Mouse (Mus musculus): Measurements from ENCODE around the gene Ralgapa1. TPM values are rescaled to one million over a fixed set of nuclear protein-coding genes. Genes with fewer than 3 reads are reported as not detected.
"Not testable (repeated sequence)": the region's sequence is repeated elsewhere in the genome, so short reads cannot be mapped to it uniquely, and the experiment has no call there.

The Ralgapa1 gene
- total and polyA plus RNA-seq, 2 experiments from 2014 or later = 18.8 to 146 TPM

DNA sequence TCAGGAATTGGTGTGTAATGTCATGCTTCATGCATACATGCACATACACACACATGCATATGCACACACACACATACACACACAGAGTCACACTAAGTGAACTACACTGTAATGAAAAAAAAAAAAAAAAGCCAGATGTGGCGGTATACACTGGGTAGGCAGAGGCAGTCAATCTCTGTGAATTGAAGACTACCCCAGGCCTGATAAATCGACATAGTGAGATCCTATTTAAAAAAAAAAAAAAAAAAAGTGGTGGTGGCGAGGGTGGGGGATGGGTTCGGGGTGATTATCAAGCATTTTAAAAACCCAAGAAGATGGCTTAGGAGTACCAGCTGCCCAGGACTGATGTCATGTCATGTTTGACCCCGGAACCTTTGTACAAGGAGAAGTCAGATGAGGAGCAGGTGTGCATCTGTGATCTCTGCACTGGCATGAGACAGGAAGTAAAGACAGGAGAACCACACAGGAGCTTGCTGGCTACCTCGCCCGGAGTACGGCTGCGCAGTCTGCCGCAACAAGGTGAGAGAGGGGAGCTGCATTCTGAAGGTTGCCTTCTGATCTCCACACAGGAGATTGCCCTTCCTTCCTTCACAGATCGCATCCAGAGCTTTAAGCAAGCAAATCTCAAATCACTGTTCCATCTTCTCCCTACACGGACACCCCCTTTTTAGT lies 261.6 kb downstream of the Ralgapa1 start:
- DNase-seq (ENCODE audit: low spot score) = no peak
- no peak for TF ChIP-seq CTCF (IDR thresholded peaks at IDR 0.05)
- Histone ChIP-seq H3K9me3 (ENCODE audit: low read length) (no peaks in the 10 kb centered on the region), H3K9ac (replicated peaks; ENCODE audit: low read length, poor library complexity, severe bottlenecking) (no peak overlapping the region), H3K4me1 (ENCODE audit: insufficient read depth, low read length) (peaks cover 6% of the 10 kb centered on the region; the same call in 1 of the 2 replicates), H3K27ac (ENCODE audit: low read depth, low read length) (no peak overlapping the region), H3K4me3 (ENCODE audit: low read depth, low read length) (no peak overlapping the region), H3K27me3 (ENCODE audit: insufficient read depth, low read length) (no peaks in the 10 kb centered on the region), H3K36me3 (ENCODE audit: insufficient read depth, low read length) (no peaks in the 10 kb centered on the region), H3K4me2 (ENCODE audit: low read depth, low read length, poor library complexity, severe bottlenecking) (no peak overlapping the region)
- no peak for ATAC-seq (ENCODE audit: low FRiP score)
- WGBS = 90% methylated on average over 12 of the region's 12 CpGs

DNA sequence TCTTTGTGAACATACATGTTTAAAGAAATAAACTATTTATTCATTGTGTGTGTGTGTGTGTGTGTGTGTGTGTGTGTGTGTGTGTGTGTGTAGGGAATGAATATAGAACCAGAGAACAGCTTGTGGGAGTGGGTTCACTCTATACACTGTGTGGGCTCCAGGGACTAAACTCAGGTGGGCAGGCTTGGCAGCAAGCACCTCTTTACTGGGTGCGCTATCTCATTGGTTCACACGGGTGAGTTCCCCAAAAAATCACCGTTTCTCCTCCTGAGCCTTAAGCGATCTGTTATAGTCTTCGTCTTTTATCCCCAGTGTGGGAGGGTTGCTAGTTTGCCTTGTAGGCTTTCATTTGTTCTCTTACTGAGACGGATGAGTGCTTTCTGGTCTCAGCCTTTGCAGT lies 263.1 kb downstream of the Ralgapa1 start:
- no peak overlapping the region for H3K4me3 ChIP-seq (ENCODE audit: low read depth, low read length)
- ATAC-seq (ENCODE audit: low FRiP score) = no peak
- no peaks in the 10 kb centered on the region for H3K9me3 ChIP-seq (ENCODE audit: low read length)
- peaks cover 6% of the 10 kb centered on the region; the same call in 1 of the 2 replicates for H3K4me1 ChIP-seq (ENCODE audit: insufficient read depth, low read length)
- H3K9ac ChIP-seq (replicated peaks; ENCODE audit: low read length, poor library complexity, severe bottlenecking) = no peak overlapping the region
- H3K36me3 ChIP-seq (ENCODE audit: insufficient read depth, low read length) = no peaks in the 10 kb centered on the region
- DNase-seq (ENCODE audit: low spot score) = no peak
- 47% methylated on average over 6 of the region's 6 CpGs for WGBS
- H3K4me2 ChIP-seq (ENCODE audit: low read depth, low read length, poor library complexity, severe bottlenecking) = no peak overlapping the region
- no peaks in the 10 kb centered on the region for H3K27me3 ChIP-seq (ENCODE audit: insufficient read depth, low read length)
- H3K27ac ChIP-seq (ENCODE audit: low read depth, low read length) = no peak overlapping the region
- TF ChIP-seq CTCF (IDR thresholded peaks at IDR 0.05) = no peak

DNA sequence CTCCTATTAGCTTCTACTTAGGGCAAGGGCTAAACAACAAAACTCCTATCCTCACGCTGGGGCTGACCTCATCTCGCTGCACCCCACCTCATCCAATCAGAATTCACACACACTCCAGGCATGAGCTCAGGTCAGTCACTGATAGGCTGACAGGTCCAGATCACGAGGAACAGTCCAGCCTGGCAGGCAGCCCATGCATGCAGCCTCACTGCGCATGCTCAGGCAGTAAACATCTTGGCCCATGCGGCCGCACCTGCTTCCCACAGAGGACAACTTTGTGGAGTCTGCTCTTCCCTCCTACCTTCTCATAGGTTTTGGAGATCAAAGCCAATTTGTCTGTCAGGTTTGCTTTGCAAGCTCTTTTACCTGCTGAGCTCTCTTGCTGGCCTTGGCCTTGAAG lies 266.1 kb downstream of the Ralgapa1 start:
- not testable (repeated sequence) for ATAC-seq (ENCODE audit: low FRiP score); H3K36me3 ChIP-seq (ENCODE audit: insufficient read depth, low read length); H3K4me2 ChIP-seq (ENCODE audit: low read depth, low read length, poor library complexity, severe bottlenecking); H3K9ac ChIP-seq (replicated peaks; ENCODE audit: low read length, poor library complexity, severe bottlenecking); H3K4me3 ChIP-seq (ENCODE audit: low read depth, low read length); H3K4me1 ChIP-seq (ENCODE audit: insufficient read depth, low read length); H3K27me3 ChIP-seq (ENCODE audit: insufficient read depth, low read length); H3K9me3 ChIP-seq (ENCODE audit: low read length); DNase-seq (ENCODE audit: low spot score); H3K27ac ChIP-seq (ENCODE audit: low read depth, low read length)
- WGBS = 81% methylated on average over 6 of the region's 6 CpGs

Small RNA genes within 50 kb of the gene (microRNA-seq; reads per million reads assigned to microRNA genes)
- 2.3 reads per million for gene Gm23394 (ENCODE audit: borderline number of aligned reads)

Other genes starting within 250 kb of the Ralgapa1 start
- gene Insm2, start 221.7 kb downstream of the Ralgapa1 start, total RNA-seq (2014; rRNA removed) = 0.66 and 1.5 TPM in 2 replicates
- gene Insm2, start 221.7 kb downstream of the Ralgapa1 start, polyA plus RNA-seq (2015; fragmentation: Nextera tagmentation; extraction: Ambion mirVana) = 0.59 and 1.1 TPM in 2 replicates
- gene Brms1l, start 15.2 kb upstream of the Ralgapa1 start, total RNA-seq (2014; rRNA removed) = 38.0 and 39.7 TPM in 2 replicates
- gene Brms1l, start 15.2 kb upstream of the Ralgapa1 start, polyA plus RNA-seq (2015; fragmentation: Nextera tagmentation; extraction: Ambion mirVana) = 38.3 and 40.5 TPM in 2 replicates